Mouse (Mus musculus): ENCODE measurements at regions not wholly inside any gene's neighbourhood (a gene's known extent, or its start where the extent isn't known, plus 50 kb on each side); places are given as distances from the start of the nearest gene placed in this dataset.
"Not testable (repeated sequence)": the region's sequence is repeated elsewhere in the genome, so short reads cannot be mapped to it uniquely, and the experiment has no call there.

GRCm38 (mm10) chr10:117500457-117501108, 120.8 kb upstream of the Cpsf6 start:
- Histone ChIP-seq H3K36me3 (ENCODE audit: control insufficient read depth, insufficient read depth, low read length) (no peaks in the 10 kb centered on the region), H3K9ac (ENCODE audit: low read length) (no peak overlapping the region), H3K4me3 (ENCODE audit: control insufficient read depth in 1 of 2, insufficient read depth in 1 of 2, low read depth in 1 of 2, low read length in 2 of 2) (no peak overlapping the region), H3K4me1 (ENCODE audit: control insufficient read depth in 2 of 2, insufficient read depth in 2 of 2, low read length in 2 of 2) (no peaks in the 10 kb centered on the region), H3K9me3 (ENCODE audit: control insufficient read depth, low read length) (no peaks in the 10 kb centered on the region), H3K27me3 (ENCODE audit: control insufficient read depth, insufficient read depth, low read length) (no peaks in the 10 kb centered on the region), H3K27ac (replicated peaks in 1 of 2; ENCODE audit: control insufficient read depth in 1 of 2, insufficient read depth in 1 of 2, low read depth in 2 of 2, low read length in 2 of 2) (no peak overlapping the region), H3K4me2 (ENCODE audit: low read length) (no peak overlapping the region)
- WGBS = 87% methylated on average over 5 of the region's 5 CpGs
- no peak for ATAC-seq (ENCODE audit: insufficient number of reproducible peaks, insufficient read depth, low FRiP score, low read depth)

- WGBS = 80% methylated on average over 6 of the region's 6 CpGs
- Histone ChIP-seq H3K9ac (ENCODE audit: low read length) (no peak overlapping the region), H3K27ac (replicated peaks in 1 of 2; ENCODE audit: control insufficient read depth in 1 of 2, insufficient read depth in 1 of 2, low read depth in 2 of 2, low read length in 2 of 2) (no peak overlapping the region), H3K4me3 (ENCODE audit: control insufficient read depth in 1 of 2, insufficient read depth in 1 of 2, low read depth in 1 of 2, low read length in 2 of 2) (no peak overlapping the region), H3K9me3 (ENCODE audit: control insufficient read depth, low read length) (no peaks in the 10 kb centered on the region), H3K27me3 (ENCODE audit: control insufficient read depth, insufficient read depth, low read length) (no peaks in the 10 kb centered on the region), H3K4me2 (ENCODE audit: low read length) (no peak overlapping the region), H3K4me1 (ENCODE audit: control insufficient read depth in 2 of 2, insufficient read depth in 2 of 2, low read length in 2 of 2) (no peaks in the 10 kb centered on the region), H3K36me3 (ENCODE audit: control insufficient read depth, insufficient read depth, low read length) (no peaks in the 10 kb centered on the region)
- ATAC-seq (ENCODE audit: insufficient number of reproducible peaks, insufficient read depth, low FRiP score, low read depth) = no peak
Observed at GRCm38 (mm10) chr10:117499864-117500453, 120.1 kb upstream of the Cpsf6 start.

- no peak overlapping the region for H3K27ac ChIP-seq (replicated peaks in 1 of 2; ENCODE audit: control insufficient read depth in 1 of 2, insufficient read depth in 1 of 2, low read depth in 2 of 2, low read length in 2 of 2)
- WGBS = 85% methylated on average over 8 of the region's 8 CpGs
- no peak for ATAC-seq (ENCODE audit: insufficient number of reproducible peaks, insufficient read depth, low FRiP score, low read depth)
Observed at GRCm38 (mm10) chr10:117499177-117499863, 119.5 kb upstream of the Cpsf6 start.

GRCm38 (mm10) chr10:117498497-117498896, 118.7 kb upstream of the Cpsf6 start:
- H3K27ac ChIP-seq (replicated peaks in 1 of 2; ENCODE audit: control insufficient read depth in 1 of 2, insufficient read depth in 1 of 2, low read depth in 2 of 2, low read length in 2 of 2) = no peak overlapping the region
- no peak overlapping the region for H3K4me2 ChIP-seq (ENCODE audit: low read length)
- no peaks in the 10 kb centered on the region for H3K9me3 ChIP-seq (ENCODE audit: control insufficient read depth, low read length)
- no peak overlapping the region for H3K4me3 ChIP-seq (ENCODE audit: control insufficient read depth in 1 of 2, insufficient read depth in 1 of 2, low read depth in 1 of 2, low read length in 2 of 2)
- no peaks in the 10 kb centered on the region for H3K4me1 ChIP-seq (ENCODE audit: control insufficient read depth in 2 of 2, insufficient read depth in 2 of 2, low read length in 2 of 2)
- no peaks in the 10 kb centered on the region for H3K27me3 ChIP-seq (ENCODE audit: control insufficient read depth, insufficient read depth, low read length)
- H3K9ac ChIP-seq (ENCODE audit: low read length) = no peak overlapping the region
- WGBS = 64% methylated on average over 6 of the region's 6 CpGs
- ATAC-seq (ENCODE audit: insufficient number of reproducible peaks, insufficient read depth, low FRiP score, low read depth) = no peak
- no peaks in the 10 kb centered on the region for H3K36me3 ChIP-seq (ENCODE audit: control insufficient read depth, insufficient read depth, low read length)

More at GRCm38 (mm10) chr10:117499177-117499863, 119.5 kb upstream of the Cpsf6 start:
- H3K9ac ChIP-seq (ENCODE audit: low read length) = no peak overlapping the region
- H3K4me2 ChIP-seq (ENCODE audit: low read length) = no peak overlapping the region
- no peak overlapping the region for H3K4me3 ChIP-seq (ENCODE audit: control insufficient read depth in 1 of 2, insufficient read depth in 1 of 2, low read depth in 1 of 2, low read length in 2 of 2)
- H3K9me3 ChIP-seq (ENCODE audit: control insufficient read depth, low read length) = no peaks in the 10 kb centered on the region
- no peaks in the 10 kb centered on the region for H3K36me3 ChIP-seq (ENCODE audit: control insufficient read depth, insufficient read depth, low read length)
- no peaks in the 10 kb centered on the region for H3K4me1 ChIP-seq (ENCODE audit: control insufficient read depth in 2 of 2, insufficient read depth in 2 of 2, low read length in 2 of 2)
- H3K27me3 ChIP-seq (ENCODE audit: control insufficient read depth, insufficient read depth, low read length) = no peaks in the 10 kb centered on the region

- Histone ChIP-seq H3K4me1 (ENCODE audit: control insufficient read depth in 2 of 2, insufficient read depth in 2 of 2, low read length in 2 of 2) (no peaks in the 10 kb centered on the region), H3K36me3 (ENCODE audit: control insufficient read depth, insufficient read depth, low read length) (no peaks in the 10 kb centered on the region), H3K27ac (replicated peaks in 1 of 2; ENCODE audit: control insufficient read depth in 1 of 2, insufficient read depth in 1 of 2, low read depth in 2 of 2, low read length in 2 of 2) (no peak overlapping the region), H3K9me3 (ENCODE audit: control insufficient read depth, low read length) (no peaks in the 10 kb centered on the region), H3K9ac (ENCODE audit: low read length) (no peak overlapping the region), H3K4me3 (ENCODE audit: control insufficient read depth in 1 of 2, insufficient read depth in 1 of 2, low read depth in 1 of 2, low read length in 2 of 2) (no peak overlapping the region), H3K27me3 (ENCODE audit: control insufficient read depth, insufficient read depth, low read length) (no peaks in the 10 kb centered on the region), H3K4me2 (ENCODE audit: low read length) (no peak overlapping the region)
- ATAC-seq (ENCODE audit: insufficient number of reproducible peaks, insufficient read depth, low FRiP score, low read depth) = no peak
- 80% methylated on average over 16 of the region's 16 CpGs for WGBS
Observed at GRCm38 (mm10) chr10:117497565-117498256, 117.9 kb upstream of the Cpsf6 start.

GRCm38 (mm10) chr10:117497082-117497481, 117.3 kb upstream of the Cpsf6 start:
- H3K4me3 ChIP-seq (ENCODE audit: control insufficient read depth in 1 of 2, insufficient read depth in 1 of 2, low read depth in 1 of 2, low read length in 2 of 2); H3K9ac ChIP-seq (ENCODE audit: low read length); H3K4me1 ChIP-seq (ENCODE audit: control insufficient read depth in 2 of 2, insufficient read depth in 2 of 2, low read length in 2 of 2); H3K9me3 ChIP-seq (ENCODE audit: control insufficient read depth, low read length); ATAC-seq (ENCODE audit: insufficient number of reproducible peaks, insufficient read depth, low FRiP score, low read depth); H3K27ac ChIP-seq (replicated peaks in 1 of 2; ENCODE audit: control insufficient read depth in 1 of 2, insufficient read depth in 1 of 2, low read depth in 2 of 2, low read length in 2 of 2); H3K4me2 ChIP-seq (ENCODE audit: low read length); H3K36me3 ChIP-seq (ENCODE audit: control insufficient read depth, insufficient read depth, low read length); H3K27me3 ChIP-seq (ENCODE audit: control insufficient read depth, insufficient read depth, low read length): not testable (repeated sequence)
- 91% methylated on average over 1 of the region's 1 CpGs for WGBS

- H3K4me2 ChIP-seq (ENCODE audit: low read length) = no peak overlapping the region
- H3K36me3 ChIP-seq (ENCODE audit: control insufficient read depth, insufficient read depth, low read length) = no peaks in the 10 kb centered on the region
- no peaks in the 10 kb centered on the region for H3K27me3 ChIP-seq (ENCODE audit: control insufficient read depth, insufficient read depth, low read length)
- no peak for ATAC-seq (ENCODE audit: insufficient number of reproducible peaks, insufficient read depth, low FRiP score, low read depth)
- no peak overlapping the region for H3K4me3 ChIP-seq (ENCODE audit: control insufficient read depth in 1 of 2, insufficient read depth in 1 of 2, low read depth in 1 of 2, low read length in 2 of 2)
- no peaks in the 10 kb centered on the region for H3K4me1 ChIP-seq (ENCODE audit: control insufficient read depth in 2 of 2, insufficient read depth in 2 of 2, low read length in 2 of 2)
- no peaks in the 10 kb centered on the region for H3K9me3 ChIP-seq (ENCODE audit: control insufficient read depth, low read length)
- WGBS = 83% methylated on average over 21 of the region's 21 CpGs
- H3K27ac ChIP-seq (replicated peaks in 1 of 2; ENCODE audit: control insufficient read depth in 1 of 2, insufficient read depth in 1 of 2, low read depth in 2 of 2, low read length in 2 of 2) = no peak overlapping the region
- no peak overlapping the region for H3K9ac ChIP-seq (ENCODE audit: low read length)
Observed at GRCm38 (mm10) chr10:117496064-117497011, 116.5 kb upstream of the Cpsf6 start.
